Mouse (Mus musculus) cerebellum, adult 2 months (tissue): ENCODE measurements around the gene Sntb2.

Experiments used
- CTCF ChIP-seq: fragments of 200-500 bp; IDR thresholded peaks from 2 replicates; pipeline ENCODE4 v1.5.1; 2011; ENCODE audit warnings: low read depth, mild to moderate bottlenecking, control low read depth, low read length, moderate library complexity, borderline replicate concordance; ENCODE audit not compliant: insufficient read depth
- POLR2A ChIP-seq: fragments of 200-500 bp; IDR thresholded peaks from 2 replicates; pipeline ENCODE4 v1.6.1; 2011; ENCODE audit warnings: low read length, control low read depth, borderline replicate concordance; ENCODE audit not compliant: insufficient read depth

GRCm38 (mm10) chr8:106985951-106986350, 50.4 kb downstream of the Sntb2 start:
- TF ChIP-seq POLR2A = no peak
- TF ChIP-seq CTCF = no peak
